Mouse (Mus musculus): ENCODE measurements around the gene Slmap.
"Not testable (repeated sequence)": the region's sequence is repeated elsewhere in the genome, so short reads cannot be mapped to it uniquely, and the experiment has no call there.

The Slmap gene

GRCm38 (mm10) chr14:26534757-26535479 is at the start of gene Slmap:
Gene Slmap (minus strand): TSS chr14:26534931.
- DNase-seq = peak; percentile 100

- DNase-seq = no peak
Measured at GRCm38 (mm10) chr14:26583645-26584044, 48.9 kb upstream of the Slmap start.

GRCm38 (mm10) chr14:26579346-26580343 is 44.9 kb upstream of the Slmap start:
- DNase-seq = peak; percentile 94

GRCm38 (mm10) chr14:26578791-26579191 is 44.1 kb upstream of the Slmap start:
- DNase-seq = no peak

GRCm38 (mm10) chr14:26576255-26576780 is 41.6 kb upstream of the Slmap start:
- no peak for DNase-seq

- not testable (repeated sequence) for DNase-seq
Measured at GRCm38 (mm10) chr14:26573556-26573955, 38.8 kb upstream of the Slmap start, which contains the start of gene Dennd6a. Gene Dennd6a (plus strand): TSS chr14:26573856.

GRCm38 (mm10) chr14:26571951-26572675 is 37.4 kb upstream of the Slmap start:
- no peak for DNase-seq

- DNase-seq = peak; percentile 10
Measured at GRCm38 (mm10) chr14:26569880-26570279, 35.1 kb upstream of the Slmap start.

GRCm38 (mm10) chr14:26562247-26562646 is 27.5 kb upstream of the Slmap start:
- DNase-seq = no peak

GRCm38 (mm10) chr14:26558536-26558935 is 23.8 kb upstream of the Slmap start:
- no peak for DNase-seq

GRCm38 (mm10) chr14:26557581-26557980 is 22.9 kb upstream of the Slmap start:
- peak; percentile 32 for DNase-seq

GRCm38 (mm10) chr14:26552853-26553252 is 18.1 kb upstream of the Slmap start:
- DNase-seq = no peak

- no peak for DNase-seq
Measured at GRCm38 (mm10) chr14:26552441-26552840, 17.7 kb upstream of the Slmap start.

GRCm38 (mm10) chr14:26550712-26551111 is 16.0 kb upstream of the Slmap start:
- DNase-seq = no peak

GRCm38 (mm10) chr14:26547516-26548488 is 13.1 kb upstream of the Slmap start:
- no peak for DNase-seq

GRCm38 (mm10) chr14:26542136-26542535 is 7.4 kb upstream of the Slmap start:
- no peak for DNase-seq

- no peak for DNase-seq
Measured at GRCm38 (mm10) chr14:26540577-26540976, 5.8 kb upstream of the Slmap start.

GRCm38 (mm10) chr14:26539241-26539640 is 4.5 kb upstream of the Slmap start:
- no peak for DNase-seq

GRCm38 (mm10) chr14:26533821-26534756 is 642 bp downstream of the Slmap start:
- DNase-seq = peak; percentile 67

GRCm38 (mm10) chr14:26533267-26533666 is 1.5 kb downstream of the Slmap start:
- peak; percentile 6 for DNase-seq

Measured in lung, postnatal 10 days (tissue).